17 mouse cellular contexts compared by ENCODE assay signal in the genomic region with DNA sequence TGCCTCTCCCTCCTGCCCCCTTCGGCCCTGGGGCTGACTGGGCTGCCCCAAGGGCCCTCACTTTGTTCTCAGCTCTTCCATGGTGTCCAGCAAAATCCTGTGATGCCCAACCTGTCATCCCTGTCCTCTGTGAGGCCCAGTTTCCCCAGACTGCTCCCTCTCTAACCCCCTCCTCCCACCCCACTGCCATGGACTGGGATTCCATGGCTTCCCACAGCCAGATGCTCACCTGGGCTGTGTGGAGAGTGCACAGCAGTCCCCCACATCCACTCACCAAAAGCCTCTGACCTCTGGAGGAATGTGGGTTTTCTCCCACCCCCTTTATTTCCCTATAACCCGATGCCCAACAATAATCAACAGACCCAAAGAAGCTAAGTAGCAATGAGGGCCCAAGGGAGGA.
"Had no signal": no experiment of that assay in that cellular context is flagged by ENCODE, and none has a peak within 500 bp of the region (broad histone marks: within the 10 kb centered on the region; RNA-seq: fewer than 3 reads in every experiment).

No protein-coding gene starts in this region.

- H3K4me3 ChIP-seq: liver, embryonic 13.5 days; liver, embryonic 15.5 days; megakaryocyte, embryonic 14.5 days; midbrain, embryonic 12.5 days; neural tube, embryonic 12.5 days; stomach, embryonic 15.5 days had no signal

- H3K36me3 ChIP-seq: liver, embryonic 13.5 days; liver, embryonic 15.5 days; midbrain, embryonic 12.5 days; neural tube, embryonic 12.5 days; stomach, embryonic 15.5 days had no signal

- H3K27ac ChIP-seq: liver, embryonic 13.5 days; liver, embryonic 15.5 days; macrophage; midbrain, embryonic 12.5 days; neural tube, embryonic 12.5 days; stomach, embryonic 15.5 days; stomach, postnatal 0 days had no signal

- ATAC-seq: liver, postnatal 0 days; midbrain, embryonic 16.5 days had no signal

- H3K4me2 ChIP-seq: liver, embryonic 13.5 days; liver, embryonic 15.5 days; midbrain, embryonic 12.5 days; neural tube, embryonic 12.5 days; stomach, embryonic 15.5 days had no signal

- H3K27me3 ChIP-seq: liver, embryonic 13.5 days; liver, embryonic 15.5 days; megakaryocyte, embryonic 14.5 days; midbrain, embryonic 12.5 days; neural tube, embryonic 12.5 days; stomach, embryonic 15.5 days had no signal

- DNase-seq: liver, embryonic 13.5 days; liver, postnatal 0 days; lung, adult 2 months; lung, postnatal 14 days; lung, postnatal 36 days; right cerebral cortex, postnatal 14 days; thymus, adult 2 months; thymus, postnatal 25 days; thymus, postnatal 4 days had no signal

- H3K9ac ChIP-seq: liver, embryonic 13.5 days; liver, embryonic 15.5 days; liver, postnatal 0 days; midbrain, embryonic 12.5 days; neural tube, embryonic 12.5 days; stomach, embryonic 15.5 days had no signal

- H3K9me3 ChIP-seq: liver, embryonic 13.5 days; liver, embryonic 15.5 days; midbrain, embryonic 12.5 days; neural tube, embryonic 12.5 days; stomach, embryonic 15.5 days had no signal

- H3K4me1 ChIP-seq: liver, embryonic 13.5 days; liver, embryonic 15.5 days; megakaryocyte, embryonic 14.5 days; midbrain, embryonic 12.5 days; neural tube, embryonic 12.5 days; stomach, embryonic 15.5 days had no signal
